Mouse (Mus musculus) neural tube, embryonic 12.5 days (tissue): Measurements from ENCODE around the gene Ctnnbl1. TPM values are rescaled to one million over a fixed set of nuclear protein-coding genes. Genes with fewer than 3 reads are reported as not detected.

Experiments
- ATAC-seq: fragments of 200-750 bp; cut with Nextera tagmentation; 2 replicates; pipeline ENCODE4 v1.8.0; 2017; ENCODE audit warnings: low read depth, mild to moderate bottlenecking, moderate TSS enrichment, moderate library complexity; ENCODE audit not compliant: low FRiP score
- H3K27ac ChIP-seq: fragments of 300-500 bp; sonication (generic); 2 replicates; pipeline ENCODE4 v1.5.1; 2016
- H3K27me3 ChIP-seq: fragments of 300-500 bp; sonication (generic); replicated peaks from 2 replicates; pipeline ENCODE4 v1.6.1; 2016; ENCODE audit warnings: mild to moderate bottlenecking
- H3K36me3 ChIP-seq: fragments of 300-500 bp; sonication (generic); 2 replicates; pipeline ENCODE4 v1.6.1; 2016; ENCODE audit warnings: mild to moderate bottlenecking
- H3K4me1 ChIP-seq: fragments of 300-500 bp; sonication (generic); 2 replicates; pipeline ENCODE4 v1.6.1; 2016
- H3K4me2 ChIP-seq: fragments of 300-500 bp; sonication (generic); replicated peaks from 2 replicates; pipeline ENCODE4 v1.6.1; 2016; ENCODE audit warnings: mild to moderate bottlenecking
- H3K4me3 ChIP-seq: fragments of 300-500 bp; sonication (generic); 2 replicates; pipeline ENCODE4 v1.5.1; 2016
- H3K9ac ChIP-seq: fragments of 300-500 bp; sonication (generic); 2 replicates; pipeline ENCODE4 v1.6.1; 2016; ENCODE audit warnings: mild to moderate bottlenecking
- H3K9me3 ChIP-seq: fragments of 300-500 bp; sonication (generic); 2 replicates; pipeline ENCODE4 v1.6.1; 2016; ENCODE audit warnings: mild to moderate bottlenecking
- WGBS: fragments of 180-500 bp; shearing (Covaris S2); methylation state at CpG from one replicate; pipeline ENCODE4 v1.1.7; 2016; 5-methylcytosine and 5-hydroxymethylcytosine counted together
- polyA plus RNA-seq: library from polyadenylated mRNA; unstranded; fragments of >200 nt; fragmentation: Nextera tagmentation; extraction: Ambion mirVana; gene quantifications from 2 replicates; pipeline ENCODE4 v1.2.1, GENCODE M21; 2016

Ctnnbl1 gene
- polyA plus RNA-seq, 1 experiment from 2014 or later: 80.2 TPM

GRCm38 (mm10) chr2:157800288-157800687, 63.1 kb downstream of the Ctnnbl1 start:
- 90% methylated on average over 2 of the region's 2 CpGs for WGBS
- ATAC-seq: peak; percentile 18; the same call in 1 of the 2 replicates
- H3K36me3 ChIP-seq: peaks cover 4% of the 10 kb centered on the region; the same call in 1 of the 2 replicates

GRCm38 (mm10) chr2:157800746-157801501, 63.7 kb downstream of the Ctnnbl1 start:
- 7% methylated on average over 11 of the region's 11 CpGs for WGBS
- peaks cover 31% of the 10 kb centered on the region for H3K4me1 ChIP-seq

More at GRCm38 (mm10) chr2:157800288-157800687, 63.1 kb downstream of the Ctnnbl1 start:
- Histone ChIP-seq H3K4me1 (peaks cover 31% of the 10 kb centered on the region), H3K4me3 (no peak overlapping the region), H3K27ac (peak overlapping the region; percentile 76), H3K27me3 (peaks cover 18% of the 10 kb centered on the region; the same call in 1 of the 2 replicates), H3K9ac (no peak overlapping the region), H3K4me2 (no peak overlapping the region), H3K9me3 (no peaks in the 10 kb centered on the region)

GRCm38 (mm10) chr2:157801505-157802357, 64.5 kb downstream of the Ctnnbl1 start:
- H3K4me1 ChIP-seq: peaks cover 31% of the 10 kb centered on the region
- no peaks in the 10 kb centered on the region for H3K9me3 ChIP-seq
- no peak overlapping the region for H3K4me3 ChIP-seq
- peaks cover 4% of the 10 kb centered on the region; the same call in 1 of the 2 replicates for H3K36me3 ChIP-seq
- peak overlapping the region; percentile 39; the same call in 1 of the 2 replicates for H3K9ac ChIP-seq
- H3K27me3 ChIP-seq: peaks cover 15% of the 10 kb centered on the region; the same call in 1 of the 2 replicates
- H3K27ac ChIP-seq: peak overlapping the region; percentile 76
- H3K4me2 ChIP-seq: peak overlapping the region; percentile 44
- ATAC-seq: peak; percentile 62
- WGBS: 13% methylated on average over 8 of the region's 8 CpGs

More at GRCm38 (mm10) chr2:157800746-157801501, 63.7 kb downstream of the Ctnnbl1 start:
- Histone ChIP-seq H3K27ac (peak overlapping the region; percentile 76), H3K4me2 (peak overlapping the region; percentile 44), H3K4me3 (no peak overlapping the region), H3K9ac (peak overlapping the region; percentile 39; the same call in 1 of the 2 replicates), H3K36me3 (peaks cover 4% of the 10 kb centered on the region; the same call in 1 of the 2 replicates), H3K9me3 (no peaks in the 10 kb centered on the region), H3K27me3 (peaks cover 15% of the 10 kb centered on the region; the same call in 1 of the 2 replicates)
- peak; percentile 85 for ATAC-seq

GRCm38 (mm10) chr2:157802666-157803065, 65.5 kb downstream of the Ctnnbl1 start:
- Histone ChIP-seq H3K27me3 (peaks cover 11% of the 10 kb centered on the region; the same call in 1 of the 2 replicates), H3K4me3 (no peak overlapping the region), H3K27ac (no peak overlapping the region), H3K4me2 (no peak overlapping the region), H3K36me3 (peaks cover 4% of the 10 kb centered on the region; the same call in 1 of the 2 replicates), H3K9me3 (no peaks in the 10 kb centered on the region), H3K4me1 (peaks cover 37% of the 10 kb centered on the region), H3K9ac (no peak overlapping the region)
- 81% methylated on average over 5 of the region's 5 CpGs for WGBS
- no peak for ATAC-seq

GRCm38 (mm10) chr2:157804388-157804787, 67.2 kb downstream of the Ctnnbl1 start:
- Histone ChIP-seq H3K4me3 (no peak overlapping the region), H3K4me1 (peaks cover 43% of the 10 kb centered on the region), H3K27ac (no peak overlapping the region), H3K36me3 (peaks cover 1% of the 10 kb centered on the region; the same call in 1 of the 2 replicates), H3K9me3 (no peaks in the 10 kb centered on the region), H3K9ac (no peak overlapping the region), H3K27me3 (peaks cover 6% of the 10 kb centered on the region; the same call in 1 of the 2 replicates), H3K4me2 (no peak overlapping the region)
- WGBS: 76% methylated on average over 3 of the region's 3 CpGs
- ATAC-seq: no peak

GRCm38 (mm10) chr2:157805091-157805490, 67.9 kb downstream of the Ctnnbl1 start:
- Histone ChIP-seq H3K4me2 (no peak overlapping the region), H3K27me3 (0 out of 2 replicates have a peak, but pooled peaks cover 3% of the 10 kb centered on the region), H3K27ac (no peak overlapping the region), H3K9me3 (no peaks in the 10 kb centered on the region), H3K9ac (no peak overlapping the region), H3K4me1 (peaks cover 42% of the 10 kb centered on the region), H3K36me3 (peaks cover 2% of the 10 kb centered on the region; the same call in 1 of the 2 replicates), H3K4me3 (no peak overlapping the region)
- ATAC-seq: no peak
- WGBS: 69% methylated on average over 3 of the region's 3 CpGs

GRCm38 (mm10) chr2:157807076-157807475, 69.9 kb downstream of the Ctnnbl1 start:
- Histone ChIP-seq H3K9me3 (no peaks in the 10 kb centered on the region), H3K27me3 (0 out of 2 replicates have a peak, but pooled peaks cover 3% of the 10 kb centered on the region), H3K4me3 (no peak overlapping the region), H3K4me2 (no peak overlapping the region), H3K9ac (no peak overlapping the region), H3K36me3 (peaks cover 17% of the 10 kb centered on the region), H3K4me1 (peaks cover 22% of the 10 kb centered on the region), H3K27ac (no peak overlapping the region)
- WGBS: 65% methylated on average over 4 of the region's 4 CpGs
- no peak for ATAC-seq

GRCm38 (mm10) chr2:157807621-157808367, 70.6 kb downstream of the Ctnnbl1 start:
- no peak overlapping the region for H3K4me2 ChIP-seq
- no peak overlapping the region for H3K27ac ChIP-seq
- H3K9ac ChIP-seq: no peak overlapping the region
- H3K4me3 ChIP-seq: no peak overlapping the region
- 73% methylated on average over 7 of the region's 7 CpGs for WGBS
- peaks cover 15% of the 10 kb centered on the region for H3K4me1 ChIP-seq
- H3K27me3 ChIP-seq: 0 out of 2 replicates have a peak, but pooled peaks cover 1% of the 10 kb centered on the region
- no peak for ATAC-seq
- no peaks in the 10 kb centered on the region for H3K9me3 ChIP-seq
- peaks cover 22% of the 10 kb centered on the region for H3K36me3 ChIP-seq

- no peak overlapping the region for H3K4me3 ChIP-seq
- H3K9ac ChIP-seq: no peak overlapping the region
- H3K4me2 ChIP-seq: no peak overlapping the region
- H3K9me3 ChIP-seq: no peaks in the 10 kb centered on the region
- ATAC-seq: no peak
- peaks cover 25% of the 10 kb centered on the region for H3K36me3 ChIP-seq
- no peaks in the 10 kb centered on the region for H3K27me3 ChIP-seq
- 80% methylated on average over 7 of the region's 7 CpGs for WGBS
- H3K27ac ChIP-seq: no peak overlapping the region
- peaks cover 12% of the 10 kb centered on the region for H3K4me1 ChIP-seq
Measured at GRCm38 (mm10) chr2:157808368-157808923, 71.2 kb downstream of the Ctnnbl1 start.

- Histone ChIP-seq H3K4me3 (no peak overlapping the region), H3K27ac (no peak overlapping the region), H3K9me3 (no peaks in the 10 kb centered on the region), H3K27me3 (no peaks in the 10 kb centered on the region), H3K4me1 (peaks cover 12% of the 10 kb centered on the region), H3K4me2 (no peak overlapping the region), H3K9ac (no peak overlapping the region), H3K36me3 (peaks cover 25% of the 10 kb centered on the region)
- 89% methylated on average over 6 of the region's 6 CpGs for WGBS
- no peak for ATAC-seq
Measured at GRCm38 (mm10) chr2:157809341-157809740, 72.1 kb downstream of the Ctnnbl1 start.

- Histone ChIP-seq H3K36me3 (peaks cover 25% of the 10 kb centered on the region), H3K9ac (no peak overlapping the region), H3K4me3 (no peak overlapping the region), H3K9me3 (no peaks in the 10 kb centered on the region), H3K27ac (no peak overlapping the region), H3K4me2 (no peak overlapping the region), H3K4me1 (peaks cover 12% of the 10 kb centered on the region), H3K27me3 (no peaks in the 10 kb centered on the region)
- no peak for ATAC-seq
- WGBS: 97% methylated on average over 1 of the region's 1 CpGs
Measured at GRCm38 (mm10) chr2:157810749-157811148, 73.5 kb downstream of the Ctnnbl1 start.
